Mouse (Mus musculus): ENCODE measurements around the gene Mettl1.

DNA sequence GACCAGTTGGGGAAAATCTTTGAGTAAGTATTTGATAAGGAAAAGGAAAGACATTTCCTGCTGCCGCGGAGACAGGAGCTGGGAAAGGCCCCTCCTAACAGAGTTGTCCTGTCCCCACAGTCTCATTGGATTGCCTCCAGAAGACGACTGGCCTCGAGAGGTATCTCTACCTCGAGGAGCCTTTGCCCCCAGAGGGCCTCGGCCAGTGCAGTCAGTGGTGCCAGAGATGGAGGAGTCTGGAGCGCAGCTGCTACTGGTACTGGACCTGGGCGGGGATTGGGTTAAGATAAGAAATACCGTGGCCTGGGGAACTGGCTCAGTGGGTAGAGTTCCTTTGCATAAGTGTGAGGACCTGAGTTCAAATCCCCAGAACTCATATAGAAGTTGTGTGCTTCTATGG lies 24.8 kb downstream of the Mettl1 start:
- TF ChIP-seq POLR2A (IDR thresholded peaks at IDR 0.05; ENCODE audit: low read depth, low read length) (no peak), CTCF (IDR thresholded peaks at IDR 0.05; ENCODE audit: borderline replicate concordance, insufficient read depth, low read length) (no peak)

Measured in embryonic fibroblast, embryonic 13.5 days (primary cell).